Mouse (Mus musculus) telencephalon, adult 2 months (tissue): ENCODE measurements around the gene Tmprss12.
"Not testable (repeated sequence)": the region's sequence is repeated elsewhere in the genome, so short reads cannot be mapped to it uniquely, and the experiment has no call there.

ENCODE experiments used
- DNase-seq: peaks from one replicate; pipeline ENCODE4 v3.0.0-alpha.2; 2011; ENCODE audit warnings: low read depth, low spot score

Gene Tmprss12

DNA sequence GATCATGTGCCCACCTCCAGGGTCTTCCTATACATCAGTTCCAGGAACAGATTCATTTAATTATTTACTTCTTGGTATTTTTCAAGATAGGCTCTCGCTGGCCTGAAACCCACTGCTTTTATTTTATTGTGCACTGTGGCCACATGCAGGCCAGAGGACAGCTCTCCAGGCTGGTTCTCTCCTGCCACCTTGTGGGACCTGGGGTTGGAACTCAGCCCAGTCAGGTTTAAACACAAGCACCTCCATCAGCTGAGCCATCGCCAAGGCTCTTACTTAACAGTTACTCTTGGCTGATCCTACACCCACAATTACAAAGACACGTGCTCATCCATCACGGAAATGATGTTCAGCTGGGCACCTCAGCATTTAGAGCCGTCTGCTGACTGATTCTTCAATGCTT is 40.5 kb downstream of the Tmprss12 start:
- no peak for DNase-seq

DNA sequence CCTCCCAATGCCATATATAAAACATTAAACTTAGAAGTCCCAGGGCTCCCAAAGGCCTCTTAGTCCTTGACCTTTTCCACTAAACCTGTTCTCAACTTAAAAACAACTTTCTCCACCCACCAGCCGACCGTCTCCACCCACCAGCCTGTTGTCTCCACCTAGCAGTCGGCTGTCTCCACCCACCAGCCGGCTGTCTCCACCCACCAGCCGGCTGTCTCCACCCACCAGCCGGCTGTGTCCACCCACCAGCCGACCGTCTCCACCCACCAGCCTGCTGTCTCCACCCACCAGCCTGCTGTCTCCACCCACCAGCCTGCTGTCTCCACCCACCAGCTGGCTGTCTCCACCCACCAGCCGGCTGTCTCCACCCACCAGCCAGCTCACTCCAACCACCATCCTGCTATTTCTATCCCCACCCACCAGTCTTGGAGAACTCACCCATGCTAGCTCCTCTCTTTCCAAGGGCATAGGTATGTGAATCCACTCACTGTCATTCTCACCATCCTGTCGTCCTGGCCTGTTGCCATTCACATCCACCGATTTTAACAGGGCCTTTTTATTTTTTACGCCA is 43.5 kb downstream of the Tmprss12 start:
- peak; percentile 34 for DNase-seq

DNA sequence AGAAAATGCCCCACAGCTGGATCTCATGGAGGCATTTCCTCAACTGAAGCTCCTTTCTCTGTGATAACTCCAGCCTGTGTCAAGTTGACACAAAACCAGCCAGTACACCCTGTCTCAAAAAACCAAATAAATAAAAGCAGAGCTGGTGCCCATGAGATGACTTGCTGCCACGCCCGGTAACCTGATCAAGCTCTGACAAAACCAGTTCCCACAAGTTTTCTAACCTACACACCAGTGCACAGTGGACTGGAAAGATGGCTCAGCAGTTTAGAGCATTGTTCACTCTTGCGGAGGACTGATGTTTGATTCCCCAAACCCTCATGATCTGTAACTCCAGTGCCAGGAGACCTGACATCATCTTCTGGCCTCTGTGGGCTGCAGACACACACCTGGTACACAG is 44.6 kb downstream of the Tmprss12 start:
- no peak for DNase-seq

DNA sequence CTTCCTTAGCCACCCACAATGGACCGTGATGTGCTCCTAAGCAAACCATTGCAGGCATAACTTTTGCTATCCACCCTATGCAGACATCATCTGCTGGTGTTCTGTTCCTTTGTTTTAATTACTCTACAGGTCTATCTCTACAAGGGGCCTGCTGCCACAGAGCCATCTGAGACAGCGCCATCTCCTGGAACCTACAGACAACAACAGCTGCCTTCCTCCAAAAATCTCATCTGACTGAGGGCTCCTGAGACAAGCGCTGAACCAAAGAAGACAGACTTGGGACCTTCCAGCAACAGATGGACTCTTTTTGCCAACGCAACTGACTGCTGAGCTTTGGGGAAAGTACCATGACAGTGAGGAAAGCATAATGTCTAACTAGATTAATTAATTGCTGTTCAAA is 47.5 kb downstream of the Tmprss12 start:
- not testable (repeated sequence) for DNase-seq

DNA sequence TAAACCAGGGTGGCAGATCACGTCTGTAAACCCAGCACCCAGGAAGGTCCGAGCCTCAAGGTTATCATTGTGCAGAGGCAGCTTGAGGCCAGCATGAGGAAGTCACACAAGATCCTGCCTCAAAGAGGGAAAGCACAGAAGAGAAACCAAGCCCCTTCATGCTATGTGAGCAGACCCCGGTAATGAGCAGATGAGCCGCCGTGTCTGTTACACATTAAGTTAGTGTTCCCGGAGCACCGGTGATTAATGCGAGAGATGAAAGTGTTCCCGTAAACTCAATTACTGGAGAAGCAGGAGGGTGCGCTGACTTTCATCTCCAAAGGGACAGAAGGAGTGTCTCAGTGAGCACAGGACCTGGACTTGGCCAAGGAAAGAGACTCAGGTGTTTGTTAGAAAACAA is 48.7 kb downstream of the Tmprss12 start:
- not testable (repeated sequence) for DNase-seq

DNA sequence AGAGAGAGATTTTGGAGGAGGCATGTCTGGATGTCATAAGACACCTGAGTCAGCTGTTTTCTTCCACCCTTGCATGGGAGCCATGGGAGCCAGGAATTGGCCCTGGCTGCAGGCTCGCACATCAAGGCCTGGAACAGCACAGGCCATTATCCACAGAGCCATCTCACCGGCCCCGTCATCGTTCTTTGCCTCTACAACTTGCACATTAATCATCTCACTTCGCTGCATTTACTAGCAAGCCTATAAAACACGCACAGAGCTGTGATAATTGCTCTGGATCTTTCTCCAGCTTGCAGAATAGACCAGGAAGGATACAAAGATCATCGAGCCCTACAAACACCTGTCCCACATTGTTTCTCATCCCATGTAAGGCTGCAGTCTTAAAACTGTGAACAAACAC is 50.1 kb downstream of the Tmprss12 start:
- no peak for DNase-seq

DNA sequence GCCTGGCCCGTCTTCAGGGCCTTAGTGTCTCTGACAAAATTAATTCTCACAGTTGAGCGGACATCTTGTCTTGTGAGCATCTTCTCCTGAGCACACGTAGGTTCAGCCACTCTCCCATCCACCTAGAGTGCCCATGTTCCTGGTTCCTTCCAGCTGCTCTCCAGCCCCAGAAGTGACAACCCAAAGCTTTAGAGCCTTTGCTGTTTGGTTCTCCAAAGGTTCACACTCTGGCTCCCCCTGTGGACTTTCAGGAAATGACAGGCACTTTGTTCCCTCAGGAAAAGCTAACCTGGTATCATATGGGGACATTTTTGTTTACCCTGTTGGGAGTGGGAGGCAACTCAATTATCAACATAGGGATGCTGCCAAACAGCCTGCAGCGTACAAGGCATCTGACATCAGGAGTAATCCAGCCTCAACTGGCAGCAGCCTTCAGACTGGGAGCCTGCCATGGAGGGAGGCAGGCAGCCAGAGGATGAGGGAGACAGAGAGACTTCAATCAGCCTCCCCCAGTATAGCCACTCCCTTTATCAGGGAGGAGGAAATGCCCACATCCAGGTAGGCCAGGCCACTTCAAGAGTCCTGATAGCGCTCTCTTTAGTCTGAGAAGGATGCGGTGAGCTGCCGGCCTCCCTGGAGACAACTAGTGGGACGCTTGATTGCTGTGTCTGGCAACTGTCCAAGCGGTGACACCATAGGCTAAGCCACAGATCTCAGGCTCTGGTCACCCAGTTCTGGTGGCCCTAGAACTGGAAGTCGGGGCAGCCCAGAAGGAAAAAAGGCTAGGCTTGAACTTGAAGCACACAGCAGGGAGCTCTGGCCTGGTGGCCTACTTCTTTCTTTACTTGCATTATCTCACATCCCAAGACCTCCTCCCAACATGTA is 51.7 kb downstream of the Tmprss12 start:
- not testable (repeated sequence) for DNase-seq

DNA sequence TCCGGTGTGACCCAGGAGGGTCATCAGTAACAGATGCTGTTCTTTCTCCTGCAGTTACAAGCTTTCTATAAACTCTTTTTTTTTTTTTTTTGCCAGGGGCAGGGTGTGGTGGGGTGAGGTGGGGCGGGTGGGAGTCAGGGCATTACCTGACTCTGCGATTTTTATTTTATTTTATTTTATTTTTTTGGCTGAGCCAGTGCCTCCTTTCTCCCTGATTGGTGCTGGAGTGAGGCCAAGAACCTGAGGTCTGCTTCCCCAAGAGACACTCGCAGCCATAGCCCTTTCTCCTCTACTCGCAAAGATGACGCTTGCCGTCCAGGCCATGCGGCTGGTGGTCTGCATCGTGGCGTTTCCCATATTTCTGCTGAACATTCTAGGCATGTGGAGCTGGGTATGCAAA is 54.0 kb downstream of the Tmprss12 start, which contains the start of gene Mettl7a3:
Gene Mettl7a3 (plus strand): TSS at position 301 of the 400 bp plus-strand sequence.
- no peak for DNase-seq

DNA sequence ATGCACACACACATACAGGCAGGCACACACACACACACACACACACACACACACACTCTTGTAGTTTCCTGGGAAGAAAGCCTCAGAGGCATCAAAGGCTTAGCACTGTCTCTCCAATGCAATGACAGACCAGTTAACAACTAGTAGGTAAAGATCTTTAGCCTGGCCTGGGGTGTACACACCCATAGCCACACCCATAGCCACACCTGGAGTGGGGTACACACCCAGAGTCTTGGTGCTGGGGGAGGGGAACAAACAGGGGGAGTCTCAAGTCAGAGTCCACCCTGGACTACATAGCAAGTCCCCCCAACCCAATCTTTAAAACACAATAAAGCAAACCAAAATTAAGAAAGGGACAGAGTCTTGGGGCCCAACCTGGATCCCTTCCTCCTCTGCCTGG is 56.7 kb downstream of the Tmprss12 start:
- not testable (repeated sequence) for DNase-seq

DNA sequence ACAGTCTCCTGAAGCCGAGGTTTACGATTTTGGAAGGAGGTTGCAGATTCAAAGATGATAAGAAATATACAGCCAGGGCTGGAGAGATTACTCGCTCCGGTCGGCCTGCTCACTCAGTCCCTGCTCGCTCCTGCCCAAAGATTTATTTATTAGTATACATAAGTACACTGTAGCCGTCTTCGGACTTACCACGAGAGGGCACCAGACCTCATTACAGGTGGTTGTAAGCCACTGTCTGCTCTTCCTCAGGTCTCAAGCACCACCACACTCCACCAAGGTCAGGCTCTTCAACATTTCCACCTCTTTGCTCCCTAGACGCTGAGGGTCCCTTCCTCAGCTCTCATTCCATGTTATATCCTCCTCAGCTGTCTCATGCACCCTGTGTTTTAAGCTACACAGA is 57.2 kb downstream of the Tmprss12 start:
- DNase-seq, result not testable (repeated sequence)

DNA sequence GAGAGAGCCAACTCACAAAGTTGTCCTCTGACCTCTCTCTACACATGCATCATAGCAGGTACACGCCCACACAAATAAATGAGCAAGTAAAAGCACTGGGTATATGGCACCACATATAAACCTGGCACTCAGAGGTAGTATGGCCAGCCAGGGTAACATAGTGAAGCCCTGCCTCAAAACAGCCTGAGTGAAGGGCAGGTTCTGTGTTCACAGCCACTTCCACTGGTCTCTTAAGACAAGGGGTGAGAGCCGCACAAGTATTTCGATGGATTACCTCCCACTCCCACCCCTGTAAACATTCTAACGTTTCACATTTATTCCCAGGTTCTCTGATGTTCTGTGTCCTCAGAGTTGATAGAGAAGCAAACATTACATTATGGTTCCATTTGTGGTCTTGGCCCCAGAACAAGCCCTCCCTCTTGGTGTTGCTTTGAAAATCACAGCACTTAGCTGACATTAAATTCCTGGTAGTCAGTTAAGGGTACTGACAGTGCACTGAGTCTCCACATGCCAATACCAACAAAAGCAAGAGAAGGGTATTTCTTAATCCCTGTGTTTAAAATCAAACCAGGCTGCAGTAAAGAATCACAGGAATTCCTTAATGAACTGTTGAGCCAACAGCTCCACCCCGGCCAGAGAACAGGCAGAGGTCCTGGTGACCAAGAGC is 60.8 kb downstream of the Tmprss12 start:
- not testable (repeated sequence) for DNase-seq
